Comparison of ENCODE assay signal across 31 mouse cellular contexts in the genomic region with DNA sequence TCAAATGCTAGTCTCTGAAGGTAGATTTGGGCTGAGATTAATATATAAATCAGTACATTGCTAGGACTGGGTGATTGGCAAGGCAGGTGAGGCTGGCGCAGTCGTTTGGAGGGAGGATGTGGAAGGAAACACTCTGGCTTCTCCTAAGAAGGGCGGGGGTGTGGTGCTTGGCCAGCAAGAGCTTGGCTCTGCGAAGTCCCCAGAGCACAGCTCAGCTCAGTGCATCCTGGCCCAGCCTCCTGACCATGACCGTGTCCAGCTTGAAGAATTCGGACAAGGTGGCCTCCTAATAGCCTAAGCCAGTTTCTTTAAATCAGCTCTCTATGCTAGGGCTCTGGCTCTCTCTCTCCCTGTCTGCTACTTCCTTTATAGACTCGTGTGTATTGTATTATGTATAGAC.
DNase-seq lines count a peak whose midpoint lies in the region; ATAC-seq lines count a peak whose summit lies in the region.
"Had no signal": no experiment of that assay in that cellular context is flagged by ENCODE, and none has a peak within 500 bp of the region (broad histone marks: within the 10 kb centered on the region; RNA-seq: fewer than 3 reads in every experiment).

No protein-coding gene starts in this region.

- no peak overlapping the region for H3K4me3 ChIP-seq in forebrain, embryonic 12.5 days (replicated peaks)
- H3K4me3 ChIP-seq in forebrain, embryonic 11.5 days (ENCODE audit: low read depth, low read length): no peak overlapping the region
- H3K4me3 ChIP-seq: embryonic facial prominence, embryonic 10.5 days; embryonic facial prominence, embryonic 15.5 days; forebrain, embryonic 15.5 days; gastrocnemius, adult 2 months; hindbrain, embryonic 13.5 days; kidney, embryonic 15.5 days; midbrain, embryonic 15.5 days; neural tube, embryonic 12.5 days had no signal

- no peak overlapping the region for H3K9ac ChIP-seq in forebrain, embryonic 12.5 days
- H3K9ac ChIP-seq in forebrain, embryonic 11.5 days (ENCODE audit: low read length): no peak overlapping the region
- H3K9ac ChIP-seq: embryonic facial prominence, embryonic 15.5 days; forebrain, embryonic 15.5 days; hindbrain, embryonic 13.5 days; kidney, embryonic 15.5 days; liver, embryonic 14.5 days; midbrain, embryonic 15.5 days; neural tube, embryonic 12.5 days had no signal

- H3K9me3 ChIP-seq in forebrain, embryonic 12.5 days: 0 out of 2 replicates have a peak, but pooled peaks cover under 1% of the 10 kb centered on the region
- no peaks in the 10 kb centered on the region for H3K9me3 ChIP-seq in forebrain, embryonic 11.5 days (ENCODE audit: control insufficient read depth, low read length)
- H3K9me3 ChIP-seq: embryonic facial prominence, embryonic 10.5 days; embryonic facial prominence, embryonic 15.5 days; forebrain, embryonic 15.5 days; hindbrain, embryonic 13.5 days; kidney, embryonic 15.5 days; midbrain, embryonic 15.5 days; neural tube, embryonic 12.5 days had no signal

- 67% methylated on average over 7 of the region's 7 CpGs for WGBS in forebrain, embryonic 12.5 days
- 68% methylated on average over 7 of the region's 7 CpGs for WGBS in forebrain, embryonic 11.5 days

- H3K27ac ChIP-seq in forebrain, embryonic 12.5 days: peak overlapping the region; percentile 33; the same call in 1 of the 2 replicates
- H3K27ac ChIP-seq in forebrain, embryonic 11.5 days (ENCODE audit: low read depth, low read length): no peak overlapping the region
- H3K27ac ChIP-seq: embryonic facial prominence, embryonic 10.5 days; embryonic facial prominence, embryonic 15.5 days; forebrain, embryonic 15.5 days; gastrocnemius, adult 2 months; hindbrain, embryonic 13.5 days; liver, embryonic 14.5 days; macrophage; midbrain, embryonic 15.5 days; neural tube, embryonic 12.5 days had no signal

- H3K27me3 ChIP-seq in forebrain, embryonic 12.5 days: 0 out of 2 replicates have a peak, but pooled peaks cover 4% of the 10 kb centered on the region
- no peaks in the 10 kb centered on the region for H3K27me3 ChIP-seq in forebrain, embryonic 11.5 days (ENCODE audit: control insufficient read depth, insufficient read depth, low read length)
- H3K27me3 ChIP-seq: embryonic facial prominence, embryonic 15.5 days; forebrain, embryonic 15.5 days; kidney, embryonic 15.5 days; neural tube, embryonic 12.5 days had no signal

- H3K36me3 ChIP-seq in forebrain, embryonic 12.5 days (replicated peaks): no peaks in the 10 kb centered on the region
- no peaks in the 10 kb centered on the region for H3K36me3 ChIP-seq in forebrain, embryonic 11.5 days (ENCODE audit: control insufficient read depth, insufficient read depth, low read length)
- H3K36me3 ChIP-seq: embryonic facial prominence, embryonic 10.5 days; embryonic facial prominence, embryonic 15.5 days; forebrain, embryonic 15.5 days; hindbrain, embryonic 13.5 days; kidney, embryonic 15.5 days; midbrain, embryonic 15.5 days; neural tube, embryonic 12.5 days had no signal

- no peak overlapping the region for H3K4me2 ChIP-seq in forebrain, embryonic 12.5 days
- no peak overlapping the region for H3K4me2 ChIP-seq in forebrain, embryonic 11.5 days (ENCODE audit: low read depth, low read length, severe bottlenecking)
- H3K4me2 ChIP-seq: embryonic facial prominence, embryonic 15.5 days; forebrain, embryonic 15.5 days; heart, embryonic 11.5 days; hindbrain, embryonic 13.5 days; kidney, embryonic 15.5 days; midbrain, embryonic 15.5 days; neural tube, embryonic 12.5 days had no signal

- peaks cover 28% of the 10 kb centered on the region for H3K4me1 ChIP-seq in forebrain, embryonic 12.5 days
- no peaks in the 10 kb centered on the region for H3K4me1 ChIP-seq in forebrain, embryonic 11.5 days (replicated peaks; ENCODE audit: control insufficient read depth, insufficient read depth, low read length)
- H3K4me1 ChIP-seq: embryonic facial prominence, embryonic 15.5 days had no signal

- no peak for ATAC-seq in forebrain, embryonic 12.5 days (ENCODE audit: low FRiP score)
- no peak for ATAC-seq in forebrain, embryonic 11.5 days (replicated peaks; ENCODE audit: low FRiP score)
- ATAC-seq: activated CD4-positive, CD25-positive, alpha-beta regulatory T cell, adult 4 months; forebrain, embryonic 15.5 days; midbrain, embryonic 15.5 days had no signal

- DNase-seq in adrenal gland, postnatal 10 days: peak; percentile 6
- no peak for DNase-seq in adrenal gland, adult (ENCODE audit: inconsistent age in 2 of 2, low spot score in 1 of 2)
- no peak for DNase-seq in forebrain, embryonic 11.5 days (ENCODE audit: low spot score)
- DNase-seq in brain, adult 2 months (ENCODE audit: low read depth, low spot score): peak; percentile 61
- peak; percentile 48 to 57 for DNase-seq in cerebellum, postnatal 10 days
- DNase-seq in natural killer cell, adult 2 months (ENCODE audit: low spot score in 2 of 2): no peak
- DNase-seq in neural tube, embryonic 10.5 days (ENCODE audit: extremely low spot score, low spot score): no peak
- DNase-seq: adrenal gland, postnatal 25 days; gastrocnemius, adult 2 months; gastrocnemius, postnatal 36 days; heart, adult 18-20 months; heart, postnatal 4 days; kidney, adult 11 months; kidney, postnatal 4 days; layer of hippocampus, postnatal 36 days; liver; lung, adult 2 months; lung, postnatal 10 days; right cerebral cortex, adult 18-20 months had no signal

Comparison
In these comparisons a context has a peak if more than half of its experiments do, and no peak if none do; other contexts are left out.
1. DNase-seq: peak in adrenal gland, postnatal 10 days (single experiment), brain, adult 2 months (single experiment) and cerebellum, postnatal 10 days (2 of 2); none in adrenal gland, adult (0 of 2), forebrain, embryonic 11.5 days (single experiment), natural killer cell, adult 2 months (0 of 2) and neural tube, embryonic 10.5 days (single experiment).